Mouse (Mus musculus) CH12.LX (cell line): ENCODE measurements around the gene Smg6. TPM values are rescaled to one million over a fixed set of nuclear protein-coding genes. Genes with fewer than 3 reads are reported as not detected.
A peak's percentile ranks its signal among the peaks of the same experiment; 100 is the strongest.

Source experiments
- DNase-seq: peaks from one replicate; pipeline ENCODE4 v3.0.0-alpha.2; 2013; ENCODE audit errors: extremely low read depth
- H3K27ac ChIP-seq: 2 replicates; pipeline ENCODE4 v1.5.1; 2012; ENCODE audit warnings: low read depth, mild to moderate bottlenecking, control low read depth, moderate library complexity; ENCODE audit not compliant: insufficient read depth
- H3K27me3 ChIP-seq: replicated peaks from 2 replicates; pipeline ENCODE3; 2012; ENCODE audit warnings: inconsistent platforms
- H3K36me3 ChIP-seq, 2 experiments: replicated peaks in 1 of 2; 2 replicates each; pipeline versions ENCODE3 to v1.6.1; 2012; ENCODE audit warnings: inconsistent platforms in 1 of 2, low read length in 1 of 2, mild to moderate bottlenecking in 1 of 2, mixed read lengths in 1 of 2, moderate library complexity in 1 of 2; ENCODE audit not compliant: control insufficient read depth in 1 of 2, insufficient read depth in 1 of 2
- H3K4me1 ChIP-seq, 2 experiments: 2 replicates each; pipeline ENCODE4 v1.6.1; 2012; ENCODE audit warnings: inconsistent platforms in 1 of 2, moderate library complexity in 1 of 2; ENCODE audit not compliant: insufficient read depth in 2 of 2, control insufficient read depth in 1 of 2
- H3K4me2 ChIP-seq: 2 replicates; pipeline ENCODE4 v1.6.1; 2012; ENCODE audit warnings: low read depth, mild to moderate bottlenecking, control low read depth; ENCODE audit not compliant: poor library complexity, insufficient read depth, severe bottlenecking
- H3K4me3 ChIP-seq, 3 experiments: fragments of 150-350 bp in 1 of 3; sonication (generic) in 1 of 3; replicated peaks in 1 of 3; 2 replicates each; pipeline versions ENCODE3 to v1.5.1; 2011 to 2012; ENCODE audit warnings: low read depth in 2 of 3, low read length in 2 of 3, mild to moderate bottlenecking in 2 of 3, moderate library complexity in 2 of 3, control low read depth in 1 of 3, improper control_type of control experiment in 1 of 3, inconsistent platforms in 1 of 3, mixed read lengths in 1 of 3; ENCODE audit not compliant: poor library complexity in 1 of 3
- H3K79me2 ChIP-seq: replicated peaks from 2 replicates; pipeline ENCODE4 v1.6.1; 2012; ENCODE audit warnings: mild to moderate bottlenecking, moderate library complexity; ENCODE audit not compliant: control insufficient read depth, poor library complexity, insufficient read depth, severe bottlenecking; ENCODE audit errors: extremely low read depth
- H3K9ac ChIP-seq: 2 replicates; pipeline ENCODE4 v1.6.1; 2012; ENCODE audit warnings: low read depth, mild to moderate bottlenecking, control low read depth, moderate library complexity; ENCODE audit not compliant: insufficient read depth
- H3K9me3 ChIP-seq: replicated peaks from 2 replicates; pipeline ENCODE3; 2012; ENCODE audit warnings: low read length, inconsistent platforms, mixed read lengths
- BHLHE40 ChIP-seq: IDR thresholded peaks from 2 replicates; pipeline ENCODE4 v1.6.1; 2011; ENCODE audit warnings: mild to moderate bottlenecking, low read depth, low read length, improper control_type of control experiment
- CHD1 ChIP-seq: IDR thresholded peaks from 2 replicates; pipeline ENCODE4 v1.6.1; 2012; ENCODE audit warnings: low read depth, low read length, improper control_type of control experiment, inconsistent platforms
- CTCF ChIP-seq, 2 experiments: IDR thresholded peaks in 1 of 2; conservative IDR thresholded peaks in 1 of 2; 2 replicates each; pipeline ENCODE4 v1.5.1; 2011 to 2012; ENCODE audit warnings: low read depth in 2 of 2, low read length in 2 of 2, improper control_type of control experiment in 1 of 2, inconsistent platforms in 1 of 2, mild to moderate bottlenecking in 1 of 2, moderate library complexity in 1 of 2
- E2F4 ChIP-seq: IDR thresholded peaks from 2 replicates; pipeline ENCODE4 v1.6.1; 2011; ENCODE audit warnings: low read depth, low read length, improper control_type of control experiment; ENCODE audit not compliant: insufficient replicate concordance
- ELF1 ChIP-seq: IDR thresholded peaks from 2 replicates; pipeline ENCODE4 v1.6.1; 2014; ENCODE audit warnings: low read depth, mild to moderate bottlenecking, inconsistent platforms, low read length, improper control_type of control experiment
- ETS1 ChIP-seq: conservative IDR thresholded peaks from 2 replicates; pipeline ENCODE4 v1.6.1; 2012; ENCODE audit warnings: low read depth, mild to moderate bottlenecking, inconsistent platforms, low read length, improper control_type of control experiment, moderate library complexity
- HCFC1 ChIP-seq: IDR thresholded peaks from 2 replicates; pipeline ENCODE4 v1.6.1; 2012; ENCODE audit warnings: low read depth, mild to moderate bottlenecking, inconsistent platforms, low read length, improper control_type of control experiment
- IRF4 ChIP-seq: IDR thresholded peaks from 2 replicates; pipeline ENCODE4 v1.6.1; 2014; ENCODE audit warnings: low read depth, mild to moderate bottlenecking, inconsistent platforms, low read length, improper control_type of control experiment
- JUND ChIP-seq: conservative IDR thresholded peaks from 2 replicates; pipeline ENCODE4 v1.6.1; 2011; ENCODE audit warnings: low read depth, low read length, improper control_type of control experiment
- KAT2A ChIP-seq: IDR thresholded peaks from 2 replicates; pipeline ENCODE4 v1.6.1; 2012; ENCODE audit warnings: low read length, improper control_type of control experiment, inconsistent platforms; ENCODE audit not compliant: insufficient replicate concordance
- MAFK ChIP-seq: IDR thresholded peaks from 2 replicates; pipeline ENCODE4 v1.6.1; 2011; ENCODE audit warnings: low read length, improper control_type of control experiment; ENCODE audit not compliant: insufficient replicate concordance
- MXI1 ChIP-seq: IDR thresholded peaks from 2 replicates; pipeline ENCODE4 v1.6.1; 2011; ENCODE audit warnings: mild to moderate bottlenecking, low read depth, low read length, improper control_type of control experiment
- MYC ChIP-seq: IDR thresholded peaks from 2 replicates; pipeline ENCODE4 v1.6.1; 2011; ENCODE audit warnings: low read depth, mild to moderate bottlenecking, improper control_type of control experiment, low read length
- NELFE ChIP-seq: IDR thresholded peaks from 2 replicates; pipeline ENCODE4 v1.6.1; 2011; ENCODE audit warnings: low read depth, low read length, improper control_type of control experiment
- NRF1 ChIP-seq: IDR thresholded peaks from 2 replicates; pipeline ENCODE4 v1.6.1; 2014; ENCODE audit warnings: low read depth, mild to moderate bottlenecking, inconsistent platforms, low read length, improper control_type of control experiment, moderate library complexity
- PAX5 ChIP-seq: IDR thresholded peaks from 2 replicates; pipeline ENCODE4 v1.6.1; 2012; ENCODE audit warnings: low read length, inconsistent platforms, mixed read lengths
- RAD21 ChIP-seq: IDR thresholded peaks from 2 replicates; pipeline ENCODE4 v1.6.1; 2011; ENCODE audit warnings: low read depth, mild to moderate bottlenecking, low read length, improper control_type of control experiment, moderate library complexity
- SIN3A ChIP-seq: IDR thresholded peaks from 2 replicates; pipeline ENCODE4 v1.6.1; 2012; ENCODE audit warnings: low read length, improper control_type of control experiment, inconsistent platforms
- SMC3 ChIP-seq: IDR thresholded peaks from 2 replicates; pipeline ENCODE4 v1.6.1; 2011; ENCODE audit warnings: low read depth, low read length, improper control_type of control experiment
- TBP ChIP-seq: conservative IDR thresholded peaks from 2 replicates; pipeline ENCODE4 v1.6.1; 2011; ENCODE audit warnings: low read depth, low read length, improper control_type of control experiment
- TCF12 ChIP-seq: IDR thresholded peaks from 2 replicates; pipeline ENCODE4 v1.6.1; 2014; ENCODE audit warnings: low read depth, mild to moderate bottlenecking, inconsistent platforms, low read length, improper control_type of control experiment
- UBTF ChIP-seq: IDR thresholded peaks from 2 replicates; pipeline ENCODE4 v1.6.1; 2012; ENCODE audit warnings: low read depth, mild to moderate bottlenecking, inconsistent platforms, low read length, improper control_type of control experiment, moderate library complexity
- ZKSCAN1 ChIP-seq: IDR thresholded peaks from 2 replicates; pipeline ENCODE4 v1.6.1; 2012; ENCODE audit warnings: low read depth, inconsistent platforms, low read length, improper control_type of control experiment, borderline replicate concordance
- dilution Hi-C: fragments of 300-500 bp; cut with MboI; formaldehyde crosslinking; loops from 2 replicates; pipeline ENCODE4 v1.14.3; 2020; ENCODE audit warnings: low sequenced_read_pairs; ENCODE audit not compliant: extremely low pct_unique_long_range_greater_than_20kb, extremely low pct_ligation_motif_present
- in situ Hi-C: fragments of 300-500 bp; cut with MboI; formaldehyde crosslinking; loops from 3 replicates; pipeline ENCODE4 v1.14.3; 2019; ENCODE audit warnings: low sequenced_read_pairs, low pct_ligation_motif_present, low pct_unique_long_range_greater_than_20kb, mixed read lengths
- polyA plus RNA-seq: library from polyadenylated mRNA; unstranded; fragments of >175 nt; gene quantifications from 2 replicates; pipeline ENCODE4 v1.2.1, GENCODE M21; 2012; ENCODE audit warnings: low read depth; ENCODE audit not compliant: insufficient read length
- total RNA-seq, 2 experiments: library from RNA; depleted of rRNA; stranded (reverse); fragments of 300-350 nt in 1 of 2; fragments of >200 nt in 1 of 2; gene quantifications; 2 replicates each; pipeline ENCODE4 v1.2.3; 2012 to 2014

The Smg6 gene
- total and polyA plus RNA-seq, 3 experiments: 9.0 to 18.5 (median 12.1) TPM

- H3K9ac ChIP-seq: no peak overlapping the region
- H3K9me3 ChIP-seq: peaks cover 2% of the 10 kb centered on the region
- dilution Hi-C loops: no loop called here
- H3K36me3 ChIP-seq: no peaks in the 10 kb centered on the region
- H3K27ac ChIP-seq: no peak overlapping the region
- H3K27me3 ChIP-seq: peaks cover 62% of the 10 kb centered on the region
- no peaks in the 10 kb centered on the region for H3K79me2 ChIP-seq
- H3K4me2 ChIP-seq: no peak overlapping the region
- TF ChIP-seq JUND: peak; percentile 34; the same call in 1 of the 2 replicates
- no peak for TF ChIP-seq ETS1
- peaks cover 8 to 19% of the 10 kb centered on the region in 2 experiments for H3K4me1 ChIP-seq
- no peak overlapping the region for H3K4me3 ChIP-seq
- no peak for DNase-seq
- in situ Hi-C loops: no loop called here
Observed at GRCm38 (mm10) chr11:75199951-75200350, 274.3 kb downstream of the Smg6 start.

GRCm38 (mm10) chr11:75200935-75201334 lies 275.3 kb downstream of the Smg6 start:
- peaks cover 52% of the 10 kb centered on the region for H3K27me3 ChIP-seq
- no peak overlapping the region for H3K9ac ChIP-seq
- H3K36me3 ChIP-seq: no peaks in the 10 kb centered on the region
- H3K4me1 ChIP-seq: peaks cover 8 to 20% of the 10 kb centered on the region in 2 experiments
- no peak overlapping the region for H3K27ac ChIP-seq
- TF ChIP-seq ELF1 (no peak), ZKSCAN1 (no peak), KAT2A (no peak), MAFK (no peak), CHD1 (no peak), HCFC1 (no peak), MXI1 (no peak), TBP (no peak), SIN3A (no peak)
- TF ChIP-seq, all 38 proteins: peak for 0
- Histone ChIP-seq H3K4me2 (no peak overlapping the region), H3K9me3 (peaks cover 2% of the 10 kb centered on the region), H3K4me3 (no peak overlapping the region), H3K79me2 (no peaks in the 10 kb centered on the region)
- DNase-seq: no peak
- in situ Hi-C loops: no loop called here
- dilution Hi-C loops: no loop called here

- no peak overlapping the region for H3K9ac ChIP-seq
- TF ChIP-seq CTCF (conservative IDR thresholded peaks at IDR 0.05 in 1 of 2, IDR thresholded peaks at IDR 0.05 in 1 of 2; ENCODE audit: low read depth in 2 of 2, low read length in 2 of 2) (no peak), SMC3 (no peak), PAX5 (no peak), NRF1 (no peak), NELFE (no peak), TCF12 (no peak), BHLHE40 (no peak), E2F4 (no peak), UBTF (no peak), IRF4 (no peak), RAD21 (no peak), MYC (no peak)
- peaks cover 44% of the 10 kb centered on the region for H3K27me3 ChIP-seq
- H3K4me2 ChIP-seq: no peak overlapping the region
- no peak overlapping the region for H3K4me3 ChIP-seq
- in situ Hi-C loops: no loop called here
- dilution Hi-C loops: no loop called here
- H3K9me3 ChIP-seq: peaks cover 2% of the 10 kb centered on the region
- DNase-seq: no peak
- H3K27ac ChIP-seq: no peak overlapping the region
- peaks cover 13 to 26% of the 10 kb centered on the region in 2 experiments for H3K4me1 ChIP-seq
- H3K36me3 ChIP-seq: no peaks in the 10 kb centered on the region
- H3K79me2 ChIP-seq: no peaks in the 10 kb centered on the region
Observed at GRCm38 (mm10) chr11:75201721-75202120, 276.1 kb downstream of the Smg6 start.
